Mouse (Mus musculus) lung, embryonic 14.5 days (tissue): ENCODE measurements around the gene Rbm4. TPM values are rescaled to one million over a fixed set of nuclear protein-coding genes. Genes with fewer than 3 reads are reported as not detected.

ENCODE experiments used
- ATAC-seq: fragments of 200-750 bp; cut with Nextera tagmentation; 2 replicates; pipeline ENCODE4 v1.8.0; 2017; ENCODE audit warnings: mild to moderate bottlenecking, moderate TSS enrichment, moderate library complexity; ENCODE audit not compliant: insufficient read depth
- DNase-seq: peaks from one replicate; pipeline ENCODE4 v3.0.0-alpha.2; 2015
- H3K27ac ChIP-seq: fragments of 300-500 bp; sonication (generic); 2 replicates; pipeline ENCODE4 v1.5.1; 2014; ENCODE audit warnings: low read depth, mild to moderate bottlenecking, moderate library complexity
- H3K27me3 ChIP-seq: fragments of 300-500 bp; sonication (generic); 2 replicates; pipeline ENCODE4 v1.6.1; 2014; ENCODE audit warnings: low read length, control low read depth; ENCODE audit not compliant: insufficient read depth
- H3K36me3 ChIP-seq: fragments of 300-500 bp; sonication (generic); 2 replicates; pipeline ENCODE4 v1.6.1; 2014; ENCODE audit warnings: control low read depth; ENCODE audit not compliant: insufficient read depth
- H3K4me1 ChIP-seq: fragments of 300-500 bp; sonication (generic); 2 replicates; pipeline ENCODE4 v1.6.1; 2014; ENCODE audit warnings: antibody characterized with exemption, control low read depth; ENCODE audit not compliant: insufficient read depth
- H3K4me2 ChIP-seq: fragments of 300-500 bp; sonication (generic); 2 replicates; pipeline ENCODE4 v1.6.1; 2014; ENCODE audit warnings: mild to moderate bottlenecking
- H3K4me3 ChIP-seq: fragments of 300-500 bp; sonication (generic); 2 replicates; pipeline ENCODE4 v1.5.1; 2014; ENCODE audit warnings: low read depth, low read length
- H3K9ac ChIP-seq: fragments of 300-500 bp; sonication (generic); 2 replicates; pipeline ENCODE4 v1.6.1; 2014
- H3K9me3 ChIP-seq: fragments of 300-500 bp; sonication (generic); 2 replicates; pipeline ENCODE4 v1.6.1; 2016; ENCODE audit warnings: low read depth, low read length, control low read depth
- CTCF ChIP-seq: IDR thresholded peaks from 2 replicates; pipeline ENCODE4 v1.5.1; 2016; ENCODE audit warnings: antibody characterized with exemption, low read depth
- WGBS: fragments of 180-500 bp; shearing (Covaris S2); extraction: QIAGEN DNeasy Blood & Tissue Kit; methylation state at CpG from one replicate; pipeline ENCODE4 v1.1.7; 2014; 5-methylcytosine and 5-hydroxymethylcytosine counted together
- polyA plus RNA-seq: library from polyadenylated mRNA; unstranded; fragments of >200 nt; fragmentation: Nextera tagmentation; extraction: Ambion mirVana; gene quantifications from 2 replicates; pipeline ENCODE4 v1.2.1, GENCODE M21; 2014

The Rbm4 gene
- polyA plus RNA-seq, 1 experiment from 2014 or later = 62.8 TPM

DNA sequence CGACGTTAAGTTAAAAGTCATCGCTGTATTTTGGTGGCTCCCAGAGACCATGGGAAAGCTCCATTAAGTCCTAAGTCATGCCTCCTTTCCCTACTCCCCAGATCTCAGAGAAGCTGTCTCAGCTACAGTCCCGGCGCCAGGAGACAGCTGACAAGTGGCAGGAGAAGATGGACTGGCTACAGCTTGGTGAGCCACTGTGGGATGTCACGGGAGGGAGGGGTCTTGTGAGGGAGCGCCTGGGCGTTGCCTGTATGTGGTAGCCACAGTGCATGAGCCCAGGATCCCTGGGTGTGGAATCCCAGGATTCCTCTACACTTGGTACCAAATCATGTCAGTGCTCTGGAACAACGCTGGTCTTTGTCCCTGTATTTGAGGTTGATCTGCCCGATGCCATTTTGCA lies 45.2 kb downstream of the Rbm4 start:
- Histone ChIP-seq H3K9ac (no peak overlapping the region), H3K4me3 (no peak overlapping the region), H3K4me2 (no peak overlapping the region), H3K36me3 (no peaks in the 10 kb centered on the region), H3K27me3 (no peaks in the 10 kb centered on the region), H3K27ac (no peak overlapping the region), H3K9me3 (no peaks in the 10 kb centered on the region), H3K4me1 (no peaks in the 10 kb centered on the region)
- 76% methylated on average over 10 of the region's 10 CpGs for WGBS
- no peak for ATAC-seq
- TF ChIP-seq CTCF = no peak
- DNase-seq = no peak

DNA sequence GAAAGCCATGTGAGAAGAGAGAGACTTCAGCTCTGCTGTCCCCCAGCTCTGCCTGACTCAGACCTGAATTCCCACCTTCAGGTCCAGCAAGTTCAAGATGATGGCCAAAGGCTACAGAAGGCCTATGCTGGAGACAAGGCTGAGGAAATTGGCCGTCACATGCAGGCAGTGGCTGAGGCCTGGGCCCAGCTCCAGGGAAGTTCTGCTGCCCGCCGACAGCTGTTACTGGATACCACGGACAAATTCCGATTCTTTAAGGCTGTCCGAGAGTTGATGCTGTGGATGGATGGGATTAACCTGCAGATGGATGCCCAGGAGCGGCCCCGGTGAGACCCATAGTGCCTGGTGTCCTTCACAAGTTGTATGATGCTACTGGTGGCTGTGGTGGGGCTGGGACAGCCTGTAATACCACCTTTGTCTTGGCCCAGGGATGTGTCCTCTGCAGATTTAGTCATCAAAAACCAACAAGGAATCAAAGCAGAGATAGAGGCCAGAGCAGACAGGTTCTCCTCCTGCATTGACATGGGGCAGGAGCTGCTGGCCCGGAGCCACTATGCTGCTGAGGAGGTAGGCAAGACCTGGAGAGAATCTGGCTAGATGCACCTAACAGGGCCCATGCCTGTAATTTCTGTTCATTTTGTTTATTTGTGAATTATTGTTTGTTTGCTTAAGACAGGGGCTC lies 45.9 kb downstream of the Rbm4 start:
- no peaks in the 10 kb centered on the region for H3K27me3 ChIP-seq
- no peak for TF ChIP-seq CTCF
- ATAC-seq (no peak), DNase-seq (no peak)
- no peaks in the 10 kb centered on the region for H3K9me3 ChIP-seq
- no peak overlapping the region for H3K4me2 ChIP-seq
- H3K4me3 ChIP-seq = no peak overlapping the region
- H3K27ac ChIP-seq = no peak overlapping the region
- no peak overlapping the region for H3K9ac ChIP-seq
- 90% methylated on average over 9 of the region's 9 CpGs for WGBS
- H3K4me1 ChIP-seq = no peaks in the 10 kb centered on the region
- H3K36me3 ChIP-seq = no peaks in the 10 kb centered on the region

- DNase-seq (no peak), ATAC-seq (no peak)
- Histone ChIP-seq H3K4me3 (no peak overlapping the region), H3K4me1 (no peaks in the 10 kb centered on the region), H3K9ac (no peak overlapping the region), H3K36me3 (no peaks in the 10 kb centered on the region), H3K9me3 (no peaks in the 10 kb centered on the region), H3K27ac (no peak overlapping the region), H3K4me2 (no peak overlapping the region), H3K27me3 (no peaks in the 10 kb centered on the region)
- no peak for TF ChIP-seq CTCF
- WGBS = 73% methylated on average over 14 of the region's 14 CpGs
Observed at GRCm38 (mm10) chr19:4746611-4747010, 47.1 kb downstream of the Rbm4 start.

DNA sequence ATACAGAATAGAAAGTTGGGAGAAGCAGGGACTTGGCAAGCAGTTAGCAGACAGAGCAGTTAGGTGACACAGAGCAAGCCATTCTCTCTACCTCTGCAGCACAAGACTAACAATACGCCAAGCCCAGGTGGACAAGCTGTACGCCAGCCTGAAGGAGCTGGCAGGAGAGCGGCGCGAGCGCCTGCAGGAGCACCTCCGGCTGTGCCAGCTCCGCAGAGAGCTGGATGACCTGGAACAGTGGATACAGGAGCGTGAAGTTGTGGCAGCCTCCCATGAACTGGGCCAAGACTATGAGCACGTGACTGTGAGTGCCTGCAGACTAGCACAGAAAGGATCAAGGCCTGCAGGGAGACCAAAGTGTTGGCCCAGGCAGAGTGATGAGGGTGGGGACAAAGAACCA lies 48.0 kb downstream of the Rbm4 start:
- ATAC-seq (no peak), DNase-seq (no peak)
- Histone ChIP-seq H3K4me1 (no peaks in the 10 kb centered on the region), H3K4me3 (no peak overlapping the region), H3K9me3 (no peaks in the 10 kb centered on the region), H3K36me3 (no peaks in the 10 kb centered on the region), H3K4me2 (no peak overlapping the region), H3K27me3 (no peaks in the 10 kb centered on the region), H3K9ac (no peak overlapping the region), H3K27ac (no peak overlapping the region)
- TF ChIP-seq CTCF = no peak
- WGBS = 94% methylated on average over 10 of the region's 10 CpGs

DNA sequence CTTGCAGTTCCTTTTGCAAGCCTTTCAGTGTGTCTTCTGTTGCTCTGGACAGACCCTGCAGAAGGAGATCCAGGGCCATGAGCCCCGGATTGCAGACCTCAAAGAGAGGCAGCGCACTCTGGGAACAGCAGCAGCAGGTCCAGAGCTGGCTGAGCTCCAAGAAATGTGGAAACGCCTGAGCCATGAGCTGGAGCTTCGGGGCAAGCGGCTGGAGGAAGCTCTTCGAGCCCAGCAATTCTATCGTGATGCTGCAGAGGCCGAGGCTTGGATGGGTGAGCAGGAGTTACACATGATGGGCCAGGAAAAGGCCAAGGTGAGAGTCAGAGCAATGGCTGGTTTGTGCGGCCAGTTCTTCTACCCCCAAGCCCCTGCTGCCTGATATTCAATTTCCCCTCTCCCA lies 48.6 kb downstream of the Rbm4 start:
- no peak overlapping the region for H3K27ac ChIP-seq
- no peak overlapping the region for H3K9ac ChIP-seq
- H3K4me2 ChIP-seq = no peak overlapping the region
- H3K27me3 ChIP-seq = no peaks in the 10 kb centered on the region
- H3K36me3 ChIP-seq = no peaks in the 10 kb centered on the region
- H3K4me1 ChIP-seq = no peaks in the 10 kb centered on the region
- H3K9me3 ChIP-seq = no peaks in the 10 kb centered on the region
- DNase-seq = peak; percentile 83
- 43% methylated on average over 9 of the region's 9 CpGs for WGBS
- no peak overlapping the region for H3K4me3 ChIP-seq
- no peak for ATAC-seq
- no peak for TF ChIP-seq CTCF

- Histone ChIP-seq H3K9me3 (no peaks in the 10 kb centered on the region), H3K27me3 (no peaks in the 10 kb centered on the region), H3K27ac (no peak overlapping the region), H3K4me2 (no peak overlapping the region), H3K36me3 (no peaks in the 10 kb centered on the region), H3K4me3 (no peak overlapping the region), H3K9ac (no peak overlapping the region), H3K4me1 (no peaks in the 10 kb centered on the region)
- no peak for TF ChIP-seq CTCF
- DNase-seq = no peak
- 78% methylated on average over 14 of the region's 14 CpGs for WGBS
- no peak for ATAC-seq
Observed at GRCm38 (mm10) chr19:4744026-4744425, 49.7 kb downstream of the Rbm4 start.

- no peaks in the 10 kb centered on the region for H3K27me3 ChIP-seq
- peak; percentile 75 for DNase-seq
- H3K9ac ChIP-seq = no peak overlapping the region
- WGBS = 41% methylated on average over 5 of the region's 5 CpGs
- no peak overlapping the region for H3K4me2 ChIP-seq
- no peak overlapping the region for H3K4me3 ChIP-seq
- no peaks in the 10 kb centered on the region for H3K36me3 ChIP-seq
- no peaks in the 10 kb centered on the region for H3K9me3 ChIP-seq
- no peak for ATAC-seq
- H3K27ac ChIP-seq = no peak overlapping the region
- H3K4me1 ChIP-seq = no peaks in the 10 kb centered on the region
- peak; percentile 70 for TF ChIP-seq CTCF
Observed at GRCm38 (mm10) chr19:4743524-4743923, 50.2 kb downstream of the Rbm4 start.
